Mouse (Mus musculus) kidney, adult 2 months (tissue): ENCODE results near the gene Slc7a7.

Source experiments
- CTCF ChIP-seq: fragments of 200-500 bp; conservative IDR thresholded peaks from 2 replicates; pipeline ENCODE4 v1.5.1; 2011; ENCODE audit warnings: low read depth, mild to moderate bottlenecking, control low read depth, low read length, moderate library complexity, mixed read lengths; ENCODE audit not compliant: insufficient read depth, insufficient read length
- POLR2A ChIP-seq: fragments of 200-500 bp; IDR thresholded peaks from one replicate; pipeline ENCODE4 v1.6.1; 2011; ENCODE audit warnings: low read depth, low read length, control low read depth

- TF ChIP-seq CTCF (no peak), POLR2A (no peak)
These were observed 48.2 kb downstream of the Slc7a7 start for GRCm38 (mm10) chr14:54369372-54369771.
